13 mouse cellular contexts compared by ENCODE assay signal in genomic region chr17:6007101-6007780, GRCm38 (mm10).
DNase-seq lines count a peak whose midpoint lies in the region; ATAC-seq and TF ChIP-seq lines count a peak whose summit lies in the region.
"Had no signal": no experiment of that assay in that cellular context is flagged by ENCODE, and none has a peak within 500 bp of the region (broad histone marks: within the 10 kb centered on the region; RNA-seq: fewer than 3 reads in every experiment).

No protein-coding gene starts in this region.

- no peak for TF ChIP-seq CTCF in lung, embryonic 14.5 days (IDR thresholded peaks at IDR 0.05; ENCODE audit: low read depth)
- TF ChIP-seq CTCF in bone marrow macrophage, adult 2 months (IDR thresholded peaks at IDR 0.05; ENCODE audit: low read depth, low read length): no peak

- no peaks in the 10 kb centered on the region for H3K27me3 ChIP-seq in heart, embryonic 16.5 days (ENCODE audit: control insufficient read depth, insufficient read depth, low read length)
- H3K27me3 ChIP-seq in heart, embryonic 12.5 days (replicated peaks): no peaks in the 10 kb centered on the region
- H3K27me3 ChIP-seq in lung, embryonic 14.5 days (ENCODE audit: insufficient read depth, low read length): no peaks in the 10 kb centered on the region
- H3K27me3 ChIP-seq in stomach, embryonic 14.5 days (ENCODE audit: control insufficient read depth, insufficient read depth, low read length): no peaks in the 10 kb centered on the region
- no peaks in the 10 kb centered on the region for H3K27me3 ChIP-seq in midbrain, embryonic 15.5 days (replicated peaks)
- H3K27me3 ChIP-seq: hindbrain, embryonic 13.5 days had no signal

- 0 out of 2 replicates have a peak overlapping the region, but pooled peaks have one; percentile 8 for H3K27ac ChIP-seq in heart, embryonic 16.5 days (ENCODE audit: low read length)
- H3K27ac ChIP-seq in heart, embryonic 12.5 days (ENCODE audit: poor library complexity, severe bottlenecking): no peak overlapping the region
- no peak overlapping the region for H3K27ac ChIP-seq in lung, embryonic 14.5 days (ENCODE audit: low read depth)
- peak overlapping the region; percentile 97 for H3K27ac ChIP-seq in bone marrow macrophage, adult 2 months (ENCODE audit: insufficient read depth, low read depth, low read length)
- no peak overlapping the region; the same call in 1 of the 2 replicates for H3K27ac ChIP-seq in stomach, embryonic 14.5 days (ENCODE audit: low read length)
- no peak overlapping the region for H3K27ac ChIP-seq in midbrain, embryonic 15.5 days
- H3K27ac ChIP-seq: hindbrain, embryonic 13.5 days had no signal

- H3K4me2 ChIP-seq in heart, embryonic 16.5 days (ENCODE audit: low read depth, low read length): no peak overlapping the region
- H3K4me2 ChIP-seq in heart, embryonic 12.5 days: no peak overlapping the region
- no peak overlapping the region for H3K4me2 ChIP-seq in lung, embryonic 14.5 days
- H3K4me2 ChIP-seq in stomach, embryonic 14.5 days (replicated peaks; ENCODE audit: low read depth, low read length): no peak overlapping the region
- H3K4me2 ChIP-seq in midbrain, embryonic 15.5 days: no peak overlapping the region
- H3K4me2 ChIP-seq: hindbrain, embryonic 13.5 days had no signal

- H3K9me3 ChIP-seq in heart, embryonic 16.5 days (replicated peaks; ENCODE audit: control insufficient read depth, low read length): no peaks in the 10 kb centered on the region
- H3K9me3 ChIP-seq in heart, embryonic 12.5 days (replicated peaks): no peaks in the 10 kb centered on the region
- no peaks in the 10 kb centered on the region for H3K9me3 ChIP-seq in lung, embryonic 14.5 days (ENCODE audit: low read depth, low read length)
- no peaks in the 10 kb centered on the region for H3K9me3 ChIP-seq in stomach, embryonic 14.5 days (ENCODE audit: control insufficient read depth, low read depth, low read length)
- no peaks in the 10 kb centered on the region for H3K9me3 ChIP-seq in midbrain, embryonic 15.5 days
- H3K9me3 ChIP-seq: hindbrain, embryonic 13.5 days had no signal

- H3K4me1 ChIP-seq in heart, embryonic 16.5 days (ENCODE audit: control insufficient read depth, insufficient read depth, low read length): peaks cover 49% of the 10 kb centered on the region
- H3K4me1 ChIP-seq in heart, embryonic 12.5 days (replicated peaks): peaks cover 57% of the 10 kb centered on the region
- H3K4me1 ChIP-seq in lung, embryonic 14.5 days (ENCODE audit: insufficient read depth): peaks cover 21% of the 10 kb centered on the region
- peaks cover 51% of the 10 kb centered on the region for H3K4me1 ChIP-seq in bone marrow macrophage, adult 2 months (ENCODE audit: control insufficient read depth, insufficient read depth, low read length)
- peaks cover 17% of the 10 kb centered on the region for H3K4me1 ChIP-seq in stomach, embryonic 14.5 days (ENCODE audit: control insufficient read depth, insufficient read depth, low read length)
- peaks cover 11% of the 10 kb centered on the region for H3K4me1 ChIP-seq in midbrain, embryonic 15.5 days

- H3K4me3 ChIP-seq in heart, embryonic 16.5 days (ENCODE audit: low read length): no peak overlapping the region
- H3K4me3 ChIP-seq in heart, embryonic 12.5 days: no peak overlapping the region
- H3K4me3 ChIP-seq in lung, embryonic 14.5 days (ENCODE audit: low read depth, low read length): no peak overlapping the region
- H3K4me3 ChIP-seq in bone marrow macrophage, adult 2 months (ENCODE audit: insufficient read depth, low read length): peak overlapping the region; percentile 26; the same call in 1 of the 2 replicates
- H3K4me3 ChIP-seq in stomach, embryonic 14.5 days (ENCODE audit: low read depth, low read length): no peak overlapping the region
- no peak overlapping the region for H3K4me3 ChIP-seq in midbrain, embryonic 15.5 days
- H3K4me3 ChIP-seq: hindbrain, embryonic 13.5 days had no signal

- WGBS in heart, embryonic 16.5 days: 86% methylated on average over 5 of the region's 5 CpGs
- 83% methylated on average over 5 of the region's 5 CpGs for WGBS in heart, embryonic 12.5 days
- WGBS in lung, embryonic 14.5 days: 82% methylated on average over 5 of the region's 5 CpGs
- 79% methylated on average over 5 of the region's 5 CpGs for WGBS in stomach, embryonic 14.5 days
- 82% methylated on average over 5 of the region's 5 CpGs for WGBS in midbrain, embryonic 15.5 days

- ATAC-seq in heart, embryonic 16.5 days (replicated peaks; ENCODE audit: extremely low read depth, insufficient read depth, low FRiP score): no peak
- ATAC-seq in heart, embryonic 12.5 days (ENCODE audit: insufficient number of reproducible peaks, low FRiP score): no peak
- peak; percentile 6; the same call in 1 of the 2 replicates for ATAC-seq in lung, embryonic 14.5 days (ENCODE audit: insufficient read depth)
- peak; percentile 21; the same call in 1 of the 2 replicates for ATAC-seq in stomach, embryonic 14.5 days (ENCODE audit: insufficient number of reproducible peaks, insufficient read depth, low FRiP score, low read depth)
- ATAC-seq in midbrain, embryonic 15.5 days (replicated peaks): no peak

- DNase-seq in lung, embryonic 14.5 days: peak; percentile 23
- no peak for DNase-seq in lung, postnatal 14 days
- no peak for DNase-seq in ovary, postnatal 10 days (ENCODE audit: low spot score)
- DNase-seq: cerebellum, adult 8-10 months; kidney, adult 9 months; retina, postnatal 1 day; thymus, adult 2 months had no signal

- H3K9ac ChIP-seq in heart, embryonic 16.5 days (ENCODE audit: low read length): no peak overlapping the region
- no peak overlapping the region for H3K9ac ChIP-seq in heart, embryonic 12.5 days
- H3K9ac ChIP-seq in lung, embryonic 14.5 days: no peak overlapping the region
- no peak overlapping the region for H3K9ac ChIP-seq in stomach, embryonic 14.5 days (replicated peaks; ENCODE audit: low read depth, low read length)
- no peak overlapping the region for H3K9ac ChIP-seq in midbrain, embryonic 15.5 days
- H3K9ac ChIP-seq: hindbrain, embryonic 13.5 days had no signal

- H3K36me3 ChIP-seq in heart, embryonic 16.5 days (ENCODE audit: control insufficient read depth, insufficient read depth): peaks cover 7% of the 10 kb centered on the region; the same call in 1 of the 2 replicates
- peaks cover 19% of the 10 kb centered on the region; the same call in 1 of the 2 replicates for H3K36me3 ChIP-seq in heart, embryonic 12.5 days
- no peaks in the 10 kb centered on the region for H3K36me3 ChIP-seq in lung, embryonic 14.5 days (ENCODE audit: insufficient read depth)
- peaks cover 4% of the 10 kb centered on the region; the same call in 1 of the 2 replicates for H3K36me3 ChIP-seq in stomach, embryonic 14.5 days (ENCODE audit: control insufficient read depth, insufficient read depth, low read length)
- no peaks in the 10 kb centered on the region for H3K36me3 ChIP-seq in midbrain, embryonic 15.5 days (replicated peaks)
- H3K36me3 ChIP-seq: hindbrain, embryonic 13.5 days had no signal

- TF ChIP-seq POLR2A in bone marrow macrophage, adult 2 months (IDR thresholded peaks at IDR 0.05; ENCODE audit: borderline replicate concordance, low read depth, low read length): no peak

Comparison
In these comparisons a context has a peak if more than half of its experiments do, and no peak if none do; other contexts are left out.
1. H3K27ac ChIP-seq: peak in heart, embryonic 16.5 days (single experiment) and bone marrow macrophage, adult 2 months (single experiment); none in heart, embryonic 12.5 days (single experiment), lung, embryonic 14.5 days (single experiment), stomach, embryonic 14.5 days (single experiment) and midbrain, embryonic 15.5 days (single experiment).
2. ATAC-seq: peak in lung, embryonic 14.5 days (single experiment) and stomach, embryonic 14.5 days (single experiment); none in heart, embryonic 16.5 days (single experiment), heart, embryonic 12.5 days (single experiment) and midbrain, embryonic 15.5 days (single experiment).